ENCODE assay signal across 22 mouse cellular contexts in genomic region chr3:123179508-123179907, GRCm38 (mm10). TPM values are rescaled to one million over a fixed set of nuclear protein-coding genes. Genes with fewer than 3 reads are reported as not detected.
DNase-seq lines count a peak whose midpoint lies in the region; ATAC-seq and TF ChIP-seq lines count a peak whose summit lies in the region.
"Had no signal": no experiment of that assay in that cellular context is flagged by ENCODE, and none has a peak within 500 bp of the region (broad histone marks: within the 10 kb centered on the region; RNA-seq: fewer than 3 reads in every experiment).

No protein-coding gene starts in this region.

- intact Hi-C loops in heart, postnatal 14 days (cut with DNase I) = no loop called here

- H3K27ac ChIP-seq in heart, embryonic 13.5 days (replicated peaks) = peak overlapping the region; percentile 3; the same call in 1 of the 2 replicates
- peak overlapping the region; percentile 10; the same call in 1 of the 2 replicates for H3K27ac ChIP-seq in limb, embryonic 13.5 days
- H3K27ac ChIP-seq in limb, embryonic 10.5 days = no peak overlapping the region
- peak overlapping the region; percentile 25; the same call in 1 of the 2 replicates for H3K27ac ChIP-seq in small intestine, adult 2 months (ENCODE audit: insufficient read depth, low read depth, low read length)
- H3K27ac ChIP-seq: hindbrain, embryonic 13.5 days; limb, embryonic 12.5 days; liver, embryonic 13.5 days; midbrain, embryonic 10.5 days had no signal

- no peak for TF ChIP-seq POLR2A in small intestine, adult 2 months (IDR thresholded peaks at IDR 0.05; ENCODE audit: low read depth, low read length)

- H3K9me3 ChIP-seq in heart, embryonic 13.5 days = no peaks in the 10 kb centered on the region
- no peaks in the 10 kb centered on the region for H3K9me3 ChIP-seq in limb, embryonic 13.5 days
- no peaks in the 10 kb centered on the region for H3K9me3 ChIP-seq in limb, embryonic 10.5 days (replicated peaks)
- H3K9me3 ChIP-seq: hindbrain, embryonic 13.5 days; limb, embryonic 12.5 days; liver, embryonic 13.5 days; midbrain, embryonic 10.5 days had no signal

- no peaks in the 10 kb centered on the region for H3K36me3 ChIP-seq in heart, embryonic 13.5 days
- H3K36me3 ChIP-seq in limb, embryonic 13.5 days = no peaks in the 10 kb centered on the region
- H3K36me3 ChIP-seq in limb, embryonic 10.5 days = no peaks in the 10 kb centered on the region
- no peaks in the 10 kb centered on the region for H3K36me3 ChIP-seq in small intestine, adult 2 months (ENCODE audit: control insufficient read depth, insufficient read depth, low read length)
- H3K36me3 ChIP-seq: hindbrain, embryonic 13.5 days; limb, embryonic 12.5 days; liver, embryonic 13.5 days; midbrain, embryonic 10.5 days had no signal

- no peak for ATAC-seq in heart, embryonic 13.5 days (ENCODE audit: extremely low read depth, insufficient number of reproducible peaks, low FRiP score, low TSS enrichment)
- ATAC-seq in limb, embryonic 13.5 days (ENCODE audit: low FRiP score, low read depth) = no peak
- ATAC-seq in Patski = peak; percentile 31

- POLR2A ChIA-PET in Patski (lab: Charles Lee) = interaction anchor here (0.7 to 1.0 kb wide), 2 partner anchors 10 kb away, joined by 3 read pairs; no protein-coding TSS in a partner anchor

- H3K4me2 ChIP-seq in heart, embryonic 13.5 days = no peak overlapping the region
- H3K4me2 ChIP-seq in limb, embryonic 13.5 days (replicated peaks) = no peak overlapping the region
- H3K4me2 ChIP-seq: hindbrain, embryonic 13.5 days; limb, embryonic 12.5 days; liver, embryonic 13.5 days had no signal

- DNase-seq in heart, postnatal 14 days = no peak
- DNase-seq in limb, embryonic 10.5 days (ENCODE audit: low spot score) = no peak
- no peak for DNase-seq in Patski (ENCODE audit: low read depth, low spot score)
- DNase-seq in cerebellum, postnatal 4 days (ENCODE audit: low spot score in 2 of 2) = no peak
- no peak for DNase-seq in layer of hippocampus, postnatal 14 days (ENCODE audit: low spot score in 2 of 2)
- DNase-seq: cerebellum, adult 9-10 months; heart, adult 18-20 months; heart, postnatal 10 days; kidney, adult 18-20 months; kidney, postnatal 4 days; layer of hippocampus, adult 9-11 months; liver, embryonic 13.5 days; lung, postnatal 36 days; right cerebral cortex, postnatal 4 days; thymus, postnatal 36 days had no signal

- TF ChIP-seq CTCF in Patski (IDR thresholded peaks at IDR 0.05) = no peak
- no peak for TF ChIP-seq CTCF in small intestine, adult 2 months (IDR thresholded peaks at IDR 0.05; ENCODE audit: extremely low read depth, insufficient read length, insufficient replicate concordance, low read depth, low read length)

- H3K9ac ChIP-seq in heart, embryonic 13.5 days = no peak overlapping the region
- H3K9ac ChIP-seq in limb, embryonic 13.5 days = no peak overlapping the region
- H3K9ac ChIP-seq: hindbrain, embryonic 13.5 days; limb, embryonic 12.5 days; liver, embryonic 13.5 days had no signal

- no peaks in the 10 kb centered on the region for H3K27me3 ChIP-seq in heart, embryonic 13.5 days (replicated peaks)
- no peaks in the 10 kb centered on the region for H3K27me3 ChIP-seq in limb, embryonic 13.5 days
- H3K27me3 ChIP-seq in limb, embryonic 10.5 days (ENCODE audit: low read depth, poor library complexity, severe bottlenecking) = no peaks in the 10 kb centered on the region
- H3K27me3 ChIP-seq in Patski = no peaks in the 10 kb centered on the region
- H3K27me3 ChIP-seq in small intestine, adult 2 months (ENCODE audit: control insufficient read depth, insufficient read depth, low read length) = no peaks in the 10 kb centered on the region
- H3K27me3 ChIP-seq: hindbrain, embryonic 13.5 days; limb, embryonic 12.5 days; liver, embryonic 13.5 days had no signal

- H3K4me3 ChIP-seq in heart, embryonic 13.5 days = no peak overlapping the region
- H3K4me3 ChIP-seq in limb, embryonic 13.5 days = no peak overlapping the region
- H3K4me3 ChIP-seq in limb, embryonic 10.5 days = no peak overlapping the region
- H3K4me3 ChIP-seq in small intestine, adult 2 months (ENCODE audit: low read depth, low read length) = no peak overlapping the region
- H3K4me3 ChIP-seq: hindbrain, embryonic 13.5 days; limb, embryonic 12.5 days; liver, embryonic 13.5 days; midbrain, embryonic 10.5 days had no signal

- H3K4me1 ChIP-seq in heart, embryonic 13.5 days = peaks cover 22% of the 10 kb centered on the region
- H3K4me1 ChIP-seq in limb, embryonic 13.5 days = peaks cover 49% of the 10 kb centered on the region
- H3K4me1 ChIP-seq in limb, embryonic 10.5 days = peaks cover 44% of the 10 kb centered on the region
- peaks cover 7% of the 10 kb centered on the region for H3K4me1 ChIP-seq in small intestine, adult 2 months (ENCODE audit: control insufficient read depth, insufficient read depth, insufficient read length, low read length)
- H3K4me1 ChIP-seq: hindbrain, embryonic 13.5 days; liver, embryonic 13.5 days; midbrain, embryonic 10.5 days had no signal

- CTCF ChIA-PET in Patski (lab: Charles Lee) = interaction anchor here (0.6 to 7.0 kb wide), 9 partner anchors 10 to 150 kb away, joined by 3 to 50 read pairs (median 6); no protein-coding TSS in a partner anchor

- in situ Hi-C loops in Patski (cut with MboI; ENCODE audit: low pct_unique_long_range_greater_than_20kb) = no loop called here

- 71% methylated on average over 8 of the region's 8 CpGs for WGBS in heart, embryonic 13.5 days
- WGBS in limb, embryonic 13.5 days = 30% methylated on average over 8 of the region's 8 CpGs
- WGBS in limb, embryonic 10.5 days = 80% methylated on average over 8 of the region's 8 CpGs
- 53% methylated on average over 8 of the region's 8 CpGs for WGBS in small intestine, adult 2 months

RNA-seq across cellular contexts. Expression of gene Synpo2, which starts 56.4 kb away (rescaled TPM):
- 15.1 and 16.8 TPM in 2 replicates for polyA plus RNA-seq in heart, embryonic 13.5 days (2015; fragmentation: Nextera tagmentation; extraction: Ambion mirVana)
- 10 to 100 TPM; 62.0 to 65.2 TPM for total RNA-seq in heart, postnatal 14 days (2021)
- polyA plus RNA-seq in limb, embryonic 13.5 days (2015; fragmentation: Nextera tagmentation; extraction: Ambion mirVana) = 7.3 and 8.8 TPM in 2 replicates
- polyA plus RNA-seq in limb, embryonic 10.5 days (2016; fragmentation: Nextera tagmentation; extraction: Ambion mirVana) = 0.87 and 2.7 TPM in 2 replicates
- polyA plus RNA-seq in Patski (2021) = 0.83 TPM
- 7.6 and 7.9 TPM in 2 replicates for polyA plus RNA-seq in small intestine, adult 2 months (2012; rRNA removed)
- 10 to 100 TPM in 1 of 2 experiments, 1 to 10 TPM in 1; 2.3 to 10.3 TPM for total RNA-seq in layer of hippocampus, postnatal 14 days (2021)
- total RNA-seq: monocyte, adult 5-6 weeks had no signal
